Mouse (Mus musculus): ENCODE data around the gene Brd7.

- TF ChIP-seq CTCF (IDR thresholded peaks at IDR 0.05; ENCODE audit: borderline replicate concordance, control insufficient read depth, extremely low read depth, insufficient read depth, low read length, poor library complexity) (no peak), POLR2A (IDR thresholded peaks at IDR 0.05; ENCODE audit: control insufficient read depth, extremely low read depth, insufficient read depth, low read length, poor library complexity) (no peak)
Observed at GRCm38 (mm10) chr8:88292926-88293325, 69.1 kb downstream of the Brd7 start.

All from thymus, adult 2 months (tissue).